Mouse (Mus musculus) bone marrow, adult 2 months (tissue): Measurements from ENCODE around the gene Klhdc10. TPM values are rescaled to one million over a fixed set of nuclear protein-coding genes. Genes with fewer than 3 reads are reported as not detected.

Experiments used
- H3K27ac ChIP-seq: fragments of 200-500 bp; 2 replicates; pipeline ENCODE4 v1.5.1; 2012; ENCODE audit warnings: low read depth, mild to moderate bottlenecking, control low read depth, inconsistent platforms, low read length; ENCODE audit not compliant: control insufficient read depth, poor library complexity, insufficient read depth
- H3K4me1 ChIP-seq: fragments of 200-500 bp; 2 replicates; pipeline ENCODE4 v1.6.1; 2011; ENCODE audit warnings: low read length; ENCODE audit not compliant: control insufficient read depth, insufficient read depth
- H3K4me3 ChIP-seq: fragments of 200-500 bp; replicated peaks from 2 replicates; pipeline ENCODE3; 2011; ENCODE audit warnings: mild to moderate bottlenecking, low read depth, low read length, control low read depth; ENCODE audit not compliant: control insufficient read depth
- CTCF ChIP-seq: fragments of 200-500 bp; IDR thresholded peaks from 2 replicates; pipeline ENCODE4 v1.5.1; 2011; ENCODE audit warnings: low read length, control low read depth; ENCODE audit not compliant: control insufficient read depth, insufficient read depth
- POLR2A ChIP-seq: fragments of 200-500 bp; IDR thresholded peaks from 2 replicates; pipeline ENCODE4 v1.6.1; 2011; ENCODE audit warnings: low read depth, mild to moderate bottlenecking, control low read depth, low read length, borderline replicate concordance; ENCODE audit not compliant: control insufficient read depth
- WGBS: fragments of 180-500 bp; shearing (Covaris S2); methylation state at CpG from one replicate; pipeline ENCODE4 v1.1.7; 2018; 5-methylcytosine and 5-hydroxymethylcytosine counted together
- polyA plus RNA-seq: library from polyadenylated mRNA; stranded (reverse); fragments of >200 nt; gene quantifications from 2 replicates; pipeline ENCODE4 v1.2.4, GENCODE M21; 2011; ENCODE audit warnings: low replicate concordance; ENCODE audit not compliant: missing spikeins, insufficient read depth, insufficient read length

Klhdc10 gene
- 8.6 and 15.5 TPM in 2 replicates for polyA plus RNA-seq

DNA sequence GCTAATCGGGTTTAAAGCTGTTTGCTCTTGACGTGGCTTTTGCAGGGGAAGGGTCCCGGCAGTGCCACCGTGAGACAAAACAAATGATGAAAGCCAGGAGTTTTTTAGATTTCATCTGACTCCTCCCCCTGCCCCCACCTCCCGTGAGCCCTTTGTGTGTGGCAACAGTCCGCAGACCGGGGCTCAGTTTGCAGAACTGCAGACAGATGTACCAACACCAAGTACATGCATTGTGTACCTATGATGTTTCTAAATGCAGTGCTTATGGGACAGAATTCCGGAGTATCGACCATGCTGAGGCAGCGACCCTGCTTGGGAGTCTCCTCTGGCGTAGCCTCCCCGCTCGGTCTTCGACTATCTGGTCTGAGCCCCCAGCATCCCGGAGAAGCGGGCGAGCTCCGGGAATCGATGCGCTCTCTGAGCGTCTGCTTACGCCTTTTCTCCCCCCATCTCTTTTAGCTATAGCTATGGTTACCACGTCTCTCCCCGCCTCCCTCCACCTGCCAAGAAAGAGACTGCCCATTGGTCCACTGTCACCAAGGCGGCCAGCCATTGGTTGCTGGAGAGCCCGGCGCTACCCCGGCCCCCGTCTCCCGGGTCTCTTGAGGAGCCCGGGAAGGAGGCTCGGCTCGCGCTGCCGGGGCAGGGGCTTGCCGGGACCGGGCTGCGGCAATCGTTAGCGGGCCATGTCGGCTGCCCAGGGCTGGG, at the start of gene Klhdc10:
Gene Klhdc10 (plus strand): TSS at position 561 of the 708 bp plus-strand sequence.
- H3K4me1 ChIP-seq, result no peaks in the 10 kb centered on the region; the same call in 1 of the 2 replicates
- WGBS, result under 1% methylated on average over 41 of the region's 41 CpGs
- H3K4me3 ChIP-seq, result peak within 1 kb of the TSS; percentile 91
- TF ChIP-seq POLR2A (peak; percentile 38; the same call in 1 of the 2 replicates), CTCF (no peak)
- H3K27ac ChIP-seq, result peak within 1 kb of the TSS; percentile 89

GRCm38 (mm10) chr6:30352762-30353161, 48.9 kb upstream of the Klhdc10 start:
- no peak for TF ChIP-seq CTCF
- no peak for TF ChIP-seq POLR2A
- WGBS, result 67% methylated on average over 8 of the region's 8 CpGs
- Histone ChIP-seq H3K4me1 (peaks cover 3% of the 10 kb centered on the region; the same call in 1 of the 2 replicates), H3K4me3 (no peak overlapping the region), H3K27ac (no peak overlapping the region)

DNA sequence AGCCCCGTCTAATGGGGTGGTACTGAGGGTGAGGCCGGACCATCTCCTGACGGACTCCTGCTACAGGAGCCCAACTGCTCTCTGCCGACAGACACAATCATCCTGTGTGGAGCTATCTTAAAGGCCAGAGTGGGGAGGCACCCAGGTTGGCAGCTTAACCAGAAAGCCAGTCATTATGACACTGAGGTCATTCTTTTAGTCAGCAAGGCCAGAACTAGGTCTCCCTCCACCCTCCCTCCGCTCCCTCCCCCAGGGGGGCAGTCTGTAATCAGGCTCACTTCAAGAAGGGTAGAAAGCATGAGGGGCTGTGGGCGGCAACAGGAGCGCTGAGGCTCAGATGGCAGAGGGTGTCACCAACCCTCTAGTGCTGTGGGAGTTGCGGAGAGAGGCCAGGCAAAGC, 48.0 kb upstream of the Klhdc10 start:
- WGBS, result 90% methylated on average over 8 of the region's 8 CpGs
- Histone ChIP-seq H3K27ac (no peak overlapping the region; the same call in 1 of the 2 replicates), H3K4me3 (no peak overlapping the region), H3K4me1 (peaks cover 3% of the 10 kb centered on the region; the same call in 1 of the 2 replicates)
- TF ChIP-seq POLR2A, result no peak
- TF ChIP-seq CTCF, result no peak

DNA sequence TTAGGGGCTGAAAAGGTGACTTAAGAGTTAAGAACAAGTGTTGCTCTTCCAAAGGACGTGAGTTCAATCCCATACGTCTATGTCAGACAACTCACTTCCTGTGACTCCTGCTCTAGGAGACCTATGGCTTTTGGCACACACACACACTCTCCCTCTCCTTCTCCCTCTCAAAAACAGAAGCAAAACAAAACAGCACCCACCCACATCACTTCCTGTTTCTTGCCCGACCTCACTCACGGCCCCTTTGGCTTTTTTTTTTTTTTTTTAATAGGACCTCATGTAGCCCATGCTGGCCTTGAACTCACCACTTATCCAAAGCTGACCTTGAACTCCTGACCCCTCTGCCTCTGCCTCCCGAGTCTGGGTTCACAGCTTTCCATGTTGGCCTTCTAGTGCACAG, 46.9 kb upstream of the Klhdc10 start:
- H3K27ac ChIP-seq, result 0 out of 2 replicates have a peak overlapping the region, but pooled peaks have one; percentile 22

GRCm38 (mm10) chr6:30355701-30356100, 46.0 kb upstream of the Klhdc10 start:
- Histone ChIP-seq H3K4me3 (no peak overlapping the region), H3K4me1 (peaks cover 3% of the 10 kb centered on the region; the same call in 1 of the 2 replicates), H3K27ac (peak overlapping the region; percentile 47)
- WGBS, result 42% methylated on average over 8 of the region's 8 CpGs
- TF ChIP-seq CTCF (no peak), POLR2A (no peak)

More for the DNA sequence above, 46.9 kb upstream of the Klhdc10 start:
- Histone ChIP-seq H3K4me3 (no peak overlapping the region), H3K4me1 (peaks cover 3% of the 10 kb centered on the region; the same call in 1 of the 2 replicates)
- WGBS, result 16% methylated on average over 5 of the region's 5 CpGs
- no peak for TF ChIP-seq CTCF
- TF ChIP-seq POLR2A, result no peak

- Histone ChIP-seq H3K27ac (peak overlapping the region; percentile 46; the same call in 1 of the 2 replicates), H3K4me1 (peaks cover 3% of the 10 kb centered on the region; the same call in 1 of the 2 replicates), H3K4me3 (no peak overlapping the region)
- TF ChIP-seq POLR2A (no peak), CTCF (no peak)
- WGBS, result 75% methylated on average over 5 of the region's 5 CpGs
Measured at GRCm38 (mm10) chr6:30356161-30356560, 45.5 kb upstream of the Klhdc10 start.

GRCm38 (mm10) chr6:30356680-30357079, 45.0 kb upstream of the Klhdc10 start:
- 84% methylated on average over 12 of the region's 12 CpGs for WGBS

GRCm38 (mm10) chr6:30357561-30358177, 44.0 kb upstream of the Klhdc10 start:
- Histone ChIP-seq H3K4me1 (peaks cover 3% of the 10 kb centered on the region; the same call in 1 of the 2 replicates), H3K27ac (no peak overlapping the region), H3K4me3 (no peak overlapping the region)
- TF ChIP-seq POLR2A (no peak), CTCF (peak; percentile 77)
- WGBS, result 18% methylated on average over 9 of the region's 9 CpGs

More at GRCm38 (mm10) chr6:30356680-30357079, 45.0 kb upstream of the Klhdc10 start:
- H3K27ac ChIP-seq, result no peak overlapping the region
- H3K4me1 ChIP-seq, result peaks cover 3% of the 10 kb centered on the region; the same call in 1 of the 2 replicates
- TF ChIP-seq CTCF, result no peak
- TF ChIP-seq POLR2A, result no peak
- H3K4me3 ChIP-seq, result no peak overlapping the region

DNA sequence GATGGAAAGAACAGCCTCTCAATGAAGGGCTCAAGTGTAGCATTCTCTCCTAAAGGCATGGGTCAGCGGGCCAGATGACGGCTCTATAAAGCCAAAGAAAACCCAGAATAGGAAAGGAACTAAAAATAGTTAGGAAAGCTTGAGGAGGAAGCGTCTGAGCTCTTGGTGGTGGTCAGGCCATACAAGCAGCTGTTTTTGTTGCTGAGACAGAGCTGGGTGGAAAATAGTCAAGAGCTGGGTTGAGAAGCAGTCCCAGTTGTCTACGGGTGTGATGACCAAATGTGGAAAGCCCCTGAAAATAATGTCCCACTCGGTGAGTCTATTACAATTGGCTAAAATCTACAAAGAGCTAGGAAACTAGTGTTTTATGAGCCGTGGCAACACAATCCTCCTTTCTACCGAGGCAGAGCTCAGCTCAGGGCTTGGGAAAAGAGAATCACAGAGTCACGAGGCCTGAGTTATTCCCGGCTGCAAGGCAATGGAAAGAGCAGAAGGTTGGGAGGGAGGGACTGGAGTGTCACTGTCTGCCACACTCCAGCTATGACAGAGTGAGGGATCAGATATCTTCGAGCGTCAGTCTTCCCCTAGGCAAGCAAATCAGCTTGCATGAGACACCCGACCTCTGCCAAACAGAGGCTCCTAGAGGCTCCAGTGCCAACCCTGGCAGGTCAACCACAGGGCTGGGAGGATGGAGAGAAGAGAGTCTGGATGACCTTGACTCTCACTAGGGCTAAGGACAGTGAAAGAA, 41.7 kb upstream of the Klhdc10 start:
- Histone ChIP-seq H3K4me3 (no peak overlapping the region), H3K4me1 (peaks cover 5% of the 10 kb centered on the region; the same call in 1 of the 2 replicates), H3K27ac (no peak overlapping the region)
- TF ChIP-seq POLR2A, result no peak
- no peak for TF ChIP-seq CTCF
- 74% methylated on average over 12 of the region's 12 CpGs for WGBS
